Mouse (Mus musculus): Measurements from ENCODE around the gene Cela3b.

GRCm38 (mm10) chr4:137454582-137454981 is 24.2 kb upstream of the Cela3b start:
- TF ChIP-seq POLR2A (IDR thresholded peaks at IDR 0.05; ENCODE audit: low read depth, low read length) (no peak), CTCF (IDR thresholded peaks at IDR 0.05; ENCODE audit: borderline replicate concordance, insufficient read depth, low read length) (no peak)
